Mouse (Mus musculus) kidney, adult 11 months (tissue): ENCODE measurements around the gene Olfr64.

Experiments
- DNase-seq: peaks from one replicate; pipeline ENCODE4 v3.0.0; 2022

Gene Olfr64

GRCm38 (mm10) chr7:103894385-103894784 lies at the start of gene Olfr64:
Olfr64 (minus strand) TSS chr7:103894485.
- no peak for DNase-seq

DNA sequence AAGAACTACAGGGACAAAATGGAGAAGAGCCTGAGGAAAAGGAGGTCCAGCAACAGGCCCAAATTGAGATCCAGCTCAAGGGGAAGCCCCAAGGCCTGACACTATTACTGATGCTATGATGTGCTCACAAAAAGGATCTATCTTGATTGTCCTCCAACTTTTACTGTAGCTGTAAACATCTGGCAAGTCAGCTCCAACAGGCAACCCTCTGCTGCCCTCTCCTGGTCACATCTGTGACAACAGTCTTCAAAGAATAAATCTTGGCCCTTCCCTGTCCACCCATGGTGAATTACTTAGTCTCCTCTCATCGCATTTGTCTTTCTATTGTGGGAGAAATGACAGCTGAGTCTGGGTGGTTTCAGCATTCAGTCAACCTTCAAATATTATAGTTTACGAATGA lies 48.4 kb upstream of the Olfr64 start:
- DNase-seq = no peak

DNA sequence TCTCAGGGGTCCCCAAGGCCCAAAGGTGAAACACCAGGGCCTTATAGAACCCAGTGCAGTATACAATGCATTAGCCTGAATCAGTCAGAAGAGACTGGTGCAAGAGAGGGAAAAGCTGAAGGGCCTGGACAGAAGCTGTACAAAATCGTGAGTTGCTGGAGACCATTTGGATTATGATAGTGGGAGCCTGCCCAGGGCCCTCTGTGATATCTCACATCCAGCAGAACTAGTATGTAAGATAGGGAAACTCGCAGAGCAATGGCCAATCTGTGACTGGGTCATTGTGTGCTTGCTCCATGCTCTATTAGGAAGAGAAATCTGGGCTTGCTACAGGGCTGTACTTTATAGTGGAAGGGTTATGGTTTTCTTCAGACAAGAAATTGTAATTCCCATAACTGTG lies 40.0 kb upstream of the Olfr64 start, which contains the start of gene Olfr632:
Gene Olfr632, plus strand, starts transcription at position 84 of the 400 bp plus-strand sequence.
- no peak for DNase-seq

- DNase-seq = no peak
Measured at GRCm38 (mm10) chr7:103928525-103928924, 34.2 kb upstream of the Olfr64 start, which contains the start of gene Olfr631. Olfr631 (plus strand) TSS chr7:103928825.

DNA sequence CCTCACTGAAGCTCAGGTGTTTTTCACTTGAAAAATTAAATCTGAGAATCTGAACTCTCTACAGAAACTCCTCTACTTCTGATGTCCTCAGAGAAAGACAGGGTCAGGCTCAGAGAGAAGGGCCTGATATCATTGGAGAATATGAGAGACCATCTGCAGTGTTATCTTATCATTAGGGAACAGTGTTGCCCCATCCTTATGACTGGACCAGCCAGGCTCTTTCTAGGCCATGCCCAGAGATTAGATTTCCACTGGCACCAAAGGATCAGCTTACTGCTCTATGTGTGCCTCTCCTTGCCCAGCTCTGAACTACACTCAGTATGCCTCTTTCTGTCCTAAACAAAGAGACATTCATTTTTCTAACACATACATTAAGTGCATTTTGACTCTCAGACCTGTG lies 21.1 kb upstream of the Olfr64 start:
- DNase-seq = no peak

GRCm38 (mm10) chr7:103912969-103913511 lies 18.8 kb upstream of the Olfr64 start:
- DNase-seq = no peak

- no peak for DNase-seq
Measured at GRCm38 (mm10) chr7:103910047-103910446, 15.8 kb upstream of the Olfr64 start.

- no peak for DNase-seq
Measured at GRCm38 (mm10) chr7:103903187-103903586, 8.9 kb upstream of the Olfr64 start, which contains the start of gene Olfr65. Olfr65 (plus strand) TSS chr7:103903487.

DNA sequence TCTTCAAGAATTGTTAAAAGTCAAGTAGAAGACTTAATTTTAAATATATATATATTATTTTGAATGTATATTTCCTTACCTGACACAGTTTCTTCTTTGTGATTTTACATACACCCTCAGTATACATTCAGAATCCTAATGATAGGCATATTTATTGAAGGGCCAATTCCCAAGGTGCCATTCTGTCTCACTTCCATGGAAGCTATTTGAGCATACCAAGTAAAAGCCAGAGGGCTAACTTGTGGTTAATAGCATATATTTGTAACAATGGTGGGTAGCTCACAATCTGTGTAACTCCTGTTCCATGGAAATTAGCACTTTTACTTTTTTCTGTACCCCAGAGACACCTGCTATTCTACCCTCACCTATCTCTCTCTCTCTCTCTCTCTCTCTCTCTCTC lies 8.1 kb downstream of the Olfr64 start, which contains the start of gene Olfr66:
Gene Olfr66, minus strand, starts transcription at position 101 of the 400 bp plus-strand sequence.
- no peak for DNase-seq

DNA sequence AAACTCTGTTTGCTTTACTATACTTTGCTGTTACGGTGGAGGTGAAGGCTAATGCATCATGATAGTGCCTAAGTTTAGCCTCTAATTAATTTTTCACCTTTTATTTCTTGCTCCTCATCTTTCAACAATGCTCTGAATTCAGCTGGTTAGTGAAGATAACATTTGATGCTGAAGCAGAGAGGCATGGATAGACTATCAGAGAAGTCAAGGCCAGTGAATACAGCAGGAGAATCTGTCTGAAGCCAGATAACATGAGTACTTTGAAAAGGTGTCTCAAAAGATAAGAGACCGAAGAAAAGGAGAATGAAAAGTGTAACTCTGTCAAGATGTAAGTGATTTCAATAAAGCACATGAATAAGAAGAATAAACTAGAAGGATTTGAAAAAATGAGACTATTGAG lies 17.2 kb downstream of the Olfr64 start:
- no peak for DNase-seq

DNA sequence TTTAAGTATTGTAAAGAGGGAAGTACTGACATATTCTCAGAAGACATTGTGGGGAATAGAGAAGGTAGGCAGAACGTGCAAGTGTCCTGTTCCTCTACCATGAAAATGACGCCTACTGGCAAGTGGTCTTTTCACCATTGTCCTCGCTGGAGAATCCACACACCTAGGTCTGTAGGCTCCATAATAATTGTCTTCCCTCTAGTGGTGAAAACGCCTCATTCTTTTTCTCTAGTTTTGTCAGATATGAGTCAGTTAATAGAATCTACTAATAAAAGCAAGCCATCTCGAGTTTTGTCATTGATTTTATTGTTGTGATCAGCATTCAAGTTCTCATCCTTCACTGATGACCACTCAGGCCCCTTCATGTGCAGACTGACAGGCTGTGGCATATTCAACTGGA lies 19.8 kb downstream of the Olfr64 start:
- no peak for DNase-seq

DNA sequence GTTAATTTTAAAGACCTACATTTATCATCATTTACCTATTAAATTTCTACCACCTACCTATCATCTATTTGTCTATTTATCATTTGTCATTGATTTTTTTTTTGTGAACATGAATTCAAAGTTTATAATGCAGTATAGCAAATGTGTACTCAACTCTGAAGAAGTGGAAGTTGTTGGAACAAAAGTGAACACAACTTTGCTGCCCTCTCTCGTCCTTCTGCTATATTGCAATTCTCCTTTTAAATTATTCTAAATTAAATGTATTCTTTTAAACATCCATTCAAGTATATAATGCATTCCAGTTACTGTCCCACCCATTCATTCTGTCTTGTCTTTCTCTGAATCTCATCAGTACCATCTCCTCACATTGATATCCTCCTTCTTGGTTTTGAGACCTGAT lies 21.2 kb downstream of the Olfr64 start:
- DNase-seq = no peak

DNA sequence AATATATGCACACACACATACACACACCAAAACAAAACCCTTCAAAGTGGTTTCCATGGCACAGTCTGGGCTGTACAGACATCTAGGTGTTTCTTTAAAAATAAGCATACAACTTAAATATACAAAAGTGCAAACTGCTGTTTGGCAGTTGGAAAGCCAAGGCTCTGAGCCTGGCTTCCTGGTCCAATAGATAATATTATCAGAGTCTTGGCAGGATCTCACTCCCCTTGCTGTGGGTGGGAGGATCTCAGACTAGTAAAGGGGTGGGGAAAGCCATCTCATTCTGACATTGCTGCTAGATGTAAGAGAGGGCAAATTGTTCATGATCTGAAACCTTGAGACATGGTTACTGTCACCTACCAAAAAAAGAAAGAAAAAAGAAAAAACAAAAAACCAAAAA lies 23.6 kb downstream of the Olfr64 start:
- no peak for DNase-seq

- DNase-seq = no peak
Measured at GRCm38 (mm10) chr7:103865716-103866115, 28.6 kb downstream of the Olfr64 start.

- no peak for DNase-seq
Measured at GRCm38 (mm10) chr7:103861531-103861930, 32.8 kb downstream of the Olfr64 start.

- DNase-seq = no peak
Measured at GRCm38 (mm10) chr7:103860855-103861254, 33.4 kb downstream of the Olfr64 start.

- no peak for DNase-seq
Measured at GRCm38 (mm10) chr7:103859076-103859475, 35.2 kb downstream of the Olfr64 start.

- no peak for DNase-seq
Measured at GRCm38 (mm10) chr7:103854669-103855068, 39.6 kb downstream of the Olfr64 start.

DNA sequence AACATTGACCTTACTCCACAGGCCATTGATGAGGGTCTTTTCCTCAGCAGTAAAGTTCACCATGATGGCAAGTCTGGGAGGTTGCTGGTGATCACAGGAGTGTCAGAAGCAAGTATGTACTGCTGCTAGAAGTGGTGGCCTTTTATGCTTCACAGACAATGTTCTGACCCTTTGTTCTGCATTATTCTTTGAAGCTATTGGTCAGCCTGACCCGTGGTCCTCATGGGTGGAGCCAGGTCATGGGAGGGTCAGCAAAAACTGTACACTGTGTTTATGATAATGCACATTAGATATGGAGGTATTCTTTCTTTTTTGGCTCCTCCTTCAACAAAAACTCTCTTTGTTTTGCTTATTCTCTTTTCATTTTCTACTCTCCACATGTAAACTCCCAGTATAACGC lies 41.2 kb downstream of the Olfr64 start, which contains the start of gene Hbb-y:
Gene Hbb-y, minus strand, starts transcription at position 127 of the 400 bp plus-strand sequence.
- no peak for DNase-seq

DNA sequence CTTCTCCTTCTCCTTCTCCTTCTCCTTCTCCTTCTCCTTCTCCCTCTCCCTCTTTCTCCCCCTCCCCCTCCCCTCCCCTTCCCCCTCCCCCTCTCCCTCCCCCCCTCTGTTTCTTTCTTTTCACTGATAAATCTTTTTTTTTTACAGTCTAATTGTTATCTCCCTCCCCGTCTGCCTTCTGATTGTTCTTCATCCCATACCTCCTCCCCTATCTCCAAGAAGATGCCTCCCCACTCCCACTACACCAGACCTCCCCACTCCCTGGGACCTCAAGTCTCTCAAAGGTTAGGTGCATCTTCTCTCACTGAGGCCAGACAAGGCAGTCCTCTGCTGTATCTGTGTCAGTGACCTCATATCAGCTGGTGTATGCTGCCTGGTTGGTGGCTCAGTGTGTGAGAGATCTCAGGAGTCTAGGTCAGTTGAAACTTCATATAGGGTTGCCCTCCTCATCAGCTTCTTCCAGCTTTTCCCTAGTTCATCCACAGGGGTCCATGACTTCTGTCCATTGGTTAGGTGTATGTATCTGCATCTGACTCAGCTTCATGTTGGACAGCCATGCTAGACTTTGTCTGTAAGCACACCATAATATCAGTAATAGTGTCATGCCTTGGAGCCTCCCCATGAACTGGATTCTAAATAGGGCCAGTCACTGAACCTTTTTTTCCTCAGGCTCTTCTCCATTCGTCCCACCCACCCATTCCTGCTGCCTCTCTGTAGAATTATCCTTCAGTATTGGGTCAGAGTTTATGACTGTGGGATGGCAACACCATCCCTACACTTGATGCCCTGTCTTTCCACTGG lies 49.6 kb downstream of the Olfr64 start:
- no peak for DNase-seq

GRCm38 (mm10) chr7:103843034-103843433 lies 51.3 kb downstream of the Olfr64 start, which contains the start of gene Hbb-bh1:
Hbb-bh1 (minus strand) TSS chr7:103843164.
- DNase-seq = no peak

DNA sequence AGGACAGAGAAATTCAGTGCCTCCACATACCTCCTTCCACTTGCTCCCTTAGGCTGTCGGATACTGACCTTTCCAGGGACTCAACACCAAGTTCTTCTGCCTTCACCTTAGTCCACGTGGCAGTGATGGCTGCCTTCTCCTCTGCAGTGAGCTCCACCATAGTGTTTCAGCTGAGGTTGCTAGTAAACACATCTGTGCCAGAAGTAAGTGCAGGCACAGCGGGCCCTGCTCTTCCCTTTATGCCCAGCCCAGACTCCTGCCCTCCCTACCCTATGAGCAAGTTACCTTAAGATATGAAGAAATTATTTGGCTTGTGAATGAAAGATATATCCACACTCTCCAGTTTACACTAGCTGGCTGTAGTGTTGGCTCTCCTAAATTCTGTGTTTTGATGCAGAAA lies 54.0 kb downstream of the Olfr64 start, which contains the start of gene Hbb-bh2:
Gene Hbb-bh2, minus strand, starts transcription at position 253 of the 400 bp plus-strand sequence.
- DNase-seq = no peak
